In the genomic region with DNA sequence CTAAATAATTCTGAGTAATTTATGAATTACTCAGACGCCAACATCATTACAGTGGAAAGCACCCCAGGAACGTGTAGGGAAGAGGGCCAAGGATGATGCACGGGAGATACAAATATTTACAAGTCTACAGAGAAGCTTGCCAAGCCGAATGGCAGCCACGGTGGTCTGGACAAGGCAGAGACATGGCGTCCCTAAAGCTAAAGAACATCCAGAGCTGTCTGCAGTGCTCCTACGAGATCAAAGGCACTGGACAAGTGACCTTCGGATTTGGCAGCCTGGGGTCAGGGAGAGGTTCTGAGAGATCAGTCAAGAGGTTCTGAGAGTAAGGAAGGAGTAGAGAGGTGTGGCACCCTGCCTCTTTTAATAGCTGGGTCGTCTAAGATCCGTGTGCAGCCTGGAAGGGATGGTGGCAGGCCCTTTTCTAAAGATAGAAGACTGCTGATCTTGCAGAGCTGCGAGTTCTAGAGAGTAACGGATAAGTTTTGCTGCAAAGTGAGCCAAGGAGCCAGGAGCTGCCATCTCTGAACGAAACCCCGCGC, we compare ENCODE assay signal across 8 mouse cellular contexts. TPM values are rescaled to one million over a fixed set of nuclear protein-coding genes. Genes with fewer than 3 reads are reported as not detected.
DNase-seq lines count a peak whose midpoint lies in the region; ATAC-seq and TF ChIP-seq lines count a peak whose summit lies in the region.

No protein-coding gene starts in this region.

- H3K4me1 ChIP-seq in heart, embryonic 13.5 days, result peaks cover 33% of the 10 kb centered on the region
- peaks cover 0 to 15% of the 10 kb centered on the region in 2 experiments; a peak in 2 of 4 replicates for H3K4me1 ChIP-seq in MEL (ENCODE audit: control insufficient read depth in 1 of 2, insufficient read depth in 2 of 2, low read length in 2 of 2)
- peaks cover 24% of the 10 kb centered on the region for H3K4me1 ChIP-seq in forebrain, embryonic 10.5 days
- peaks cover 34% of the 10 kb centered on the region for H3K4me1 ChIP-seq in liver, embryonic 13.5 days (replicated peaks)
- peaks cover 8% of the 10 kb centered on the region; the same call in 1 of the 2 replicates for H3K4me1 ChIP-seq in stomach, embryonic 15.5 days

- peak overlapping the region; percentile 96 for H3K9ac ChIP-seq in heart, embryonic 13.5 days
- peak overlapping the region; percentile 58 for H3K9ac ChIP-seq in MEL (ENCODE audit: control insufficient read depth, low read depth, low read length, poor library complexity, severe bottlenecking)
- H3K9ac ChIP-seq in liver, embryonic 13.5 days, result peak overlapping the region; percentile 64
- H3K9ac ChIP-seq in stomach, embryonic 15.5 days, result no peak overlapping the region; the same call in 1 of the 2 replicates

- TF ChIP-seq POLR2A in MEL (IDR thresholded peaks at IDR 0.05; ENCODE audit: control insufficient read depth in 1 of 2, insufficient read depth in 1 of 2, low read depth in 1 of 2, low read length in 2 of 2, poor library complexity in 1 of 2), result no peak

- no peaks in the 10 kb centered on the region for H3K9me3 ChIP-seq in heart, embryonic 13.5 days
- no peaks in the 10 kb centered on the region for H3K9me3 ChIP-seq in MEL (replicated peaks; ENCODE audit: insufficient read depth, low read length)
- H3K9me3 ChIP-seq in forebrain, embryonic 10.5 days, result no peaks in the 10 kb centered on the region
- H3K9me3 ChIP-seq in liver, embryonic 13.5 days (replicated peaks), result no peaks in the 10 kb centered on the region
- H3K9me3 ChIP-seq in stomach, embryonic 15.5 days, result no peaks in the 10 kb centered on the region

- TF ChIP-seq RAD21 in MEL (IDR thresholded peaks at IDR 0.05; ENCODE audit: low read depth, low read length), result no peak

- no peak for TF ChIP-seq CTCF in MEL (IDR thresholded peaks at IDR 0.05 in 2 of 3, conservative IDR thresholded peaks at IDR 0.05 in 1 of 3; ENCODE audit: control insufficient read depth in 1 of 3, insufficient read depth in 1 of 3, low read depth in 2 of 3, low read length in 3 of 3, poor library complexity in 1 of 3, severe bottlenecking in 1 of 3)

- H3K79me2 ChIP-seq in MEL (ENCODE audit: control insufficient read depth, insufficient read depth, low read length, poor library complexity), result peaks cover 3% of the 10 kb centered on the region; the same call in 1 of the 2 replicates

- no peaks in the 10 kb centered on the region for H3K27me3 ChIP-seq in heart, embryonic 13.5 days (replicated peaks)
- H3K27me3 ChIP-seq in MEL (ENCODE audit: control insufficient read depth in 1 of 2, insufficient read depth in 2 of 2, low read length in 2 of 2), result peaks cover 0 to 3% of the 10 kb centered on the region in 2 experiments; a peak in 1 of 4 replicates
- H3K27me3 ChIP-seq in forebrain, embryonic 10.5 days (ENCODE audit: poor library complexity, severe bottlenecking), result no peaks in the 10 kb centered on the region
- no peaks in the 10 kb centered on the region for H3K27me3 ChIP-seq in liver, embryonic 13.5 days
- H3K27me3 ChIP-seq in stomach, embryonic 15.5 days (replicated peaks), result no peaks in the 10 kb centered on the region

- WGBS in heart, embryonic 13.5 days, result 44% methylated on average over 15 of the region's 15 CpGs
- WGBS in forebrain, embryonic 10.5 days, result 47% methylated on average over 15 of the region's 15 CpGs
- WGBS in liver, embryonic 13.5 days (ENCODE audit: insufficient replicate concordance), result 44% methylated on average over 15 of the region's 15 CpGs
- WGBS in stomach, embryonic 15.5 days, result 39% methylated on average over 15 of the region's 15 CpGs

- peak overlapping the region; percentile 74 for H3K4me2 ChIP-seq in heart, embryonic 13.5 days
- peak overlapping the region; percentile 92 for H3K4me2 ChIP-seq in liver, embryonic 13.5 days
- peak overlapping the region; percentile 77 for H3K4me2 ChIP-seq in stomach, embryonic 15.5 days

- TF ChIP-seq EP300 in MEL (IDR thresholded peaks at IDR 0.05; ENCODE audit: low read depth in 1 of 2, low read length in 2 of 2), result no peak

- DNase-seq in heart, adult 8-10 months (ENCODE audit: low spot score), result no peak
- DNase-seq in MEL (ENCODE audit: low read depth, low spot score), result peak; percentile 12
- peak; percentile 20 for DNase-seq in forebrain, embryonic 10.5 days (ENCODE audit: extremely low spot score, low spot score)
- DNase-seq in liver, embryonic 13.5 days, result no peak
- no peak for DNase-seq in gastrocnemius, postnatal 10 days
- no peak for DNase-seq in ovary, postnatal 36 days (ENCODE audit: low spot score)

- peak overlapping the region; percentile 48 for H3K27ac ChIP-seq in heart, embryonic 13.5 days (replicated peaks)
- H3K27ac ChIP-seq in MEL (ENCODE audit: control insufficient read depth, low read depth, low read length), result peak overlapping the region; percentile 6; the same call in 1 of the 2 replicates
- H3K27ac ChIP-seq in forebrain, embryonic 10.5 days, result peak overlapping the region; percentile 92
- H3K27ac ChIP-seq in liver, embryonic 13.5 days, result peak overlapping the region; percentile 64
- H3K27ac ChIP-seq in stomach, embryonic 15.5 days, result peak overlapping the region; percentile 48

- H3K4me3 ChIP-seq in heart, embryonic 13.5 days, result peak overlapping the region; percentile 93
- H3K4me3 ChIP-seq in MEL (ENCODE audit: control insufficient read depth in 1 of 2, insufficient read depth in 1 of 2, low read depth in 2 of 2, low read length in 2 of 2), result peak overlapping the region; percentile 80 to 85
- peak overlapping the region; percentile 80 for H3K4me3 ChIP-seq in forebrain, embryonic 10.5 days
- H3K4me3 ChIP-seq in liver, embryonic 13.5 days (replicated peaks), result peak overlapping the region; percentile 75
- peak overlapping the region; percentile 84 for H3K4me3 ChIP-seq in stomach, embryonic 15.5 days (replicated peaks)

- no peaks in the 10 kb centered on the region for H3K36me3 ChIP-seq in heart, embryonic 13.5 days
- peaks cover 0 to 11% of the 10 kb centered on the region in 2 experiments; a peak in 2 of 4 replicates for H3K36me3 ChIP-seq in MEL (ENCODE audit: control insufficient read depth in 1 of 2, insufficient read depth in 2 of 2, low read length in 2 of 2)
- H3K36me3 ChIP-seq in forebrain, embryonic 10.5 days (replicated peaks), result no peaks in the 10 kb centered on the region
- no peaks in the 10 kb centered on the region for H3K36me3 ChIP-seq in liver, embryonic 13.5 days
- H3K36me3 ChIP-seq in stomach, embryonic 15.5 days, result no peaks in the 10 kb centered on the region

- ATAC-seq in heart, embryonic 13.5 days (ENCODE audit: extremely low read depth, insufficient number of reproducible peaks, low FRiP score, low TSS enrichment), result peak; percentile 10; the same call in 1 of the 2 replicates
- ATAC-seq in liver, embryonic 13.5 days (ENCODE audit: low read depth), result peak; percentile 12
- peak; percentile 12 for ATAC-seq in stomach, embryonic 15.5 days (ENCODE audit: insufficient read depth, low FRiP score, low read depth)

TF ChIP-seq in MEL, 35 proteins besides CTCF, POLR2A, EP300 and RAD21:
- TF ChIP-seq ZC3H11A (IDR thresholded peaks at IDR 0.05; ENCODE audit: low read depth, low read length) (no peak), TBP (IDR thresholded peaks at IDR 0.05; ENCODE audit: low read depth, low read length) (peak; percentile 64), USF2 (IDR thresholded peaks at IDR 0.05; ENCODE audit: borderline replicate concordance in 1 of 2, insufficient read depth in 1 of 2, low read depth in 1 of 2, low read length in 2 of 2) (no peak), JUND (IDR thresholded peaks at IDR 0.05; ENCODE audit: low read depth, low read length) (no peak)
TF ChIP-seq in MEL: peak in this region for 1.

RNA-seq across cellular contexts. Expression of gene Dap, which starts 0.4 kb away (rescaled TPM):
- polyA plus RNA-seq in heart, embryonic 13.5 days (2015; fragmentation: Nextera tagmentation; extraction: Ambion mirVana), result 50.7 and 56.2 TPM in 2 replicates
- 10 to 100 TPM; 19.5 to 22.3 (median 20.7) TPM for total RNA-seq in heart, adult 8-10 months (2022)
- 17.8 and 18.0 TPM in 2 replicates for total RNA-seq in MEL (2012; rRNA removed)
- polyA plus RNA-seq in MEL (2012; ENCODE audit: insufficient read depth in 1 of 2, insufficient read length in 2 of 2, low read depth in 1 of 2, low replicate concordance in 2 of 2, missing spikeins in 1 of 2), result 10 to 100 TPM in 1 of 2 experiments, not detected in 1; 72.6 TPM
- polyA plus RNA-seq in forebrain, embryonic 10.5 days (2016; fragmentation: Nextera tagmentation; extraction: Ambion mirVana), result 29.0 and 31.9 TPM in 2 replicates
- polyA plus RNA-seq in liver, embryonic 13.5 days (2015; fragmentation: Nextera tagmentation; extraction: Ambion mirVana), result 40.4 and 46.6 TPM in 2 replicates
- 112 and 130 TPM in 2 replicates for polyA plus RNA-seq in stomach, embryonic 15.5 days (2015; fragmentation: Nextera tagmentation; extraction: Ambion mirVana)
- total RNA-seq in gastrocnemius, postnatal 10 days (2021), result 10 to 100 TPM; 41.3 to 52.9 TPM

Comparison
In these comparisons a context has a peak if more than half of its experiments do, and no peak if none do; other contexts are left out.
1. H3K27ac ChIP-seq: peak in every context shown above with its lines; median percentile 92 in forebrain, embryonic 10.5 days; 64 in liver, embryonic 13.5 days; 48 in heart, embryonic 13.5 days; 48 in stomach, embryonic 15.5 days; 6 in MEL.
2. DNase-seq: peak in MEL (single experiment) and forebrain, embryonic 10.5 days (single experiment); none in heart, adult 8-10 months (single experiment), liver, embryonic 13.5 days (single experiment), gastrocnemius, postnatal 10 days (single experiment) and ovary, postnatal 36 days (single experiment).
3. Peak in every context shown above with its lines, with median percentiles within 50 percentile points of each other: ATAC-seq, H3K4me2 ChIP-seq and H3K4me3 ChIP-seq.